Mouse (Mus musculus) kidney, embryonic 15.5 days (tissue): Measurements from ENCODE around the gene Timp3. TPM values are rescaled to one million over a fixed set of nuclear protein-coding genes. Genes with fewer than 3 reads are reported as not detected.
"Not testable (repeated sequence)": the region's sequence is repeated elsewhere in the genome, so short reads cannot be mapped to it uniquely, and the experiment has no call there.

Source experiments
- ATAC-seq: fragments of 200-750 bp; cut with Nextera tagmentation; replicated peaks from 2 replicates; pipeline ENCODE4 v1.8.0; 2017; ENCODE audit warnings: moderate TSS enrichment; ENCODE audit not compliant: low FRiP score
- H3K27ac ChIP-seq: fragments of 300-500 bp; sonication (generic); 2 replicates; pipeline ENCODE4 v1.5.1; 2015; ENCODE audit warnings: mild to moderate bottlenecking, inconsistent platforms
- H3K27me3 ChIP-seq: fragments of 300-500 bp; sonication (generic); 2 replicates; pipeline ENCODE4 v1.6.1; 2015; ENCODE audit warnings: inconsistent platforms
- H3K36me3 ChIP-seq: fragments of 300-500 bp; sonication (generic); 2 replicates; pipeline ENCODE4 v1.6.1; 2015; ENCODE audit warnings: inconsistent platforms
- H3K4me1 ChIP-seq: fragments of 300-500 bp; sonication (generic); 2 replicates; pipeline ENCODE4 v1.6.1; 2015; ENCODE audit warnings: inconsistent platforms
- H3K4me2 ChIP-seq: fragments of 300-500 bp; sonication (generic); 2 replicates; pipeline ENCODE4 v1.6.1; 2015; ENCODE audit warnings: moderate library complexity, mild to moderate bottlenecking, inconsistent platforms
- H3K4me3 ChIP-seq: fragments of 300-500 bp; sonication (generic); replicated peaks from 2 replicates; pipeline ENCODE4 v1.5.1; 2015; ENCODE audit warnings: mild to moderate bottlenecking, inconsistent platforms
- H3K9ac ChIP-seq: fragments of 300-500 bp; sonication (generic); 2 replicates; pipeline ENCODE4 v1.6.1; 2015; ENCODE audit warnings: mild to moderate bottlenecking, inconsistent platforms
- H3K9me3 ChIP-seq: fragments of 300-500 bp; sonication (generic); replicated peaks from 2 replicates; pipeline ENCODE4 v1.6.1; 2016; ENCODE audit warnings: inconsistent platforms
- whole genome bisulfite sequencing: fragments of 180-500 bp; shearing (Covaris S2); methylation state at CpG from one replicate; pipeline ENCODE4 v1.1.7; 2015; ENCODE audit warnings: mixed read lengths; 5-methylcytosine and 5-hydroxymethylcytosine counted together
- polyA plus RNA-seq: library from polyadenylated mRNA; unstranded; fragments of >200 nt; fragmentation: Nextera tagmentation; extraction: Ambion mirVana; gene quantifications from 2 replicates; pipeline ENCODE4 v1.2.1, GENCODE M21; 2015

Timp3 gene
- polyA plus RNA-seq, 1 experiment from 2014 or later: 85.9 TPM

GRCm38 (mm10) chr10:86363669-86364309, 63.6 kb downstream of the Timp3 start:
- H3K9ac ChIP-seq: no peak overlapping the region
- no peak overlapping the region for H3K4me3 ChIP-seq
- no peak overlapping the region for H3K27ac ChIP-seq
- 77% methylated on average over 8 of the region's 8 CpGs for WGBS
- no peak for ATAC-seq
- no peaks in the 10 kb centered on the region for H3K27me3 ChIP-seq
- no peak overlapping the region for H3K4me2 ChIP-seq
- H3K36me3 ChIP-seq: no peaks in the 10 kb centered on the region
- H3K9me3 ChIP-seq: no peaks in the 10 kb centered on the region
- peaks cover 49% of the 10 kb centered on the region for H3K4me1 ChIP-seq

- 16% methylated on average over 5 of the region's 5 CpGs for WGBS
- Histone ChIP-seq H3K27ac (0 out of 2 replicates have a peak overlapping the region, but pooled peaks have one; percentile 18), H3K27me3 (no peaks in the 10 kb centered on the region), H3K4me2 (no peak overlapping the region), H3K9ac (no peak overlapping the region), H3K4me1 (peaks cover 49% of the 10 kb centered on the region), H3K9me3 (no peaks in the 10 kb centered on the region), H3K4me3 (no peak overlapping the region), H3K36me3 (no peaks in the 10 kb centered on the region)
- peak; percentile 90 for ATAC-seq
These were observed 65.5 kb downstream of the Timp3 start for GRCm38 (mm10) chr10:86365632-86366092.

DNA sequence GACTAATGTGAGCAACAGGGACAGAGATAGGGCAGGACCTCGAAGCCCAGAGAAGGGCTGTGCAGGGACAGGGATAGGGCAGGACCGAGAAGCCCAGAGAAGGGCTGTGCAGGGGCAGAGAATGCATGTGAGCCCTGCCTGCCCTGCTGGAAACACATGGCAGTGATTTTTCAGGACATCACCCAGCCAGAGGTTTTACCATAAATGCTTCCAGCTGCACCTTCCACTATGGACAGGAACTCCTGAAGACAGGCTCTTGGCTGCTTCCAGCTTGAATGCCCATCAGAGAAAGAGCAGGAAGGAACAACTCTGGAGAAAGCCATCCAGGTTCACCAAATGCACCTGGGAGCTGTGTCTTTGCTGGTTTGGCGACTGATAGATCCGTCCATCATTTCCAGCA, 67.2 kb downstream of the Timp3 start:
- H3K9me3 ChIP-seq: no peaks in the 10 kb centered on the region
- no peaks in the 10 kb centered on the region for H3K27me3 ChIP-seq
- H3K36me3 ChIP-seq: no peaks in the 10 kb centered on the region
- 83% methylated on average over 4 of the region's 4 CpGs for WGBS
- H3K4me1 ChIP-seq: peaks cover 49% of the 10 kb centered on the region
- H3K9ac ChIP-seq: no peak overlapping the region
- no peak overlapping the region for H3K4me3 ChIP-seq
- H3K4me2 ChIP-seq: no peak overlapping the region
- H3K27ac ChIP-seq: no peak overlapping the region
- no peak for ATAC-seq

DNA sequence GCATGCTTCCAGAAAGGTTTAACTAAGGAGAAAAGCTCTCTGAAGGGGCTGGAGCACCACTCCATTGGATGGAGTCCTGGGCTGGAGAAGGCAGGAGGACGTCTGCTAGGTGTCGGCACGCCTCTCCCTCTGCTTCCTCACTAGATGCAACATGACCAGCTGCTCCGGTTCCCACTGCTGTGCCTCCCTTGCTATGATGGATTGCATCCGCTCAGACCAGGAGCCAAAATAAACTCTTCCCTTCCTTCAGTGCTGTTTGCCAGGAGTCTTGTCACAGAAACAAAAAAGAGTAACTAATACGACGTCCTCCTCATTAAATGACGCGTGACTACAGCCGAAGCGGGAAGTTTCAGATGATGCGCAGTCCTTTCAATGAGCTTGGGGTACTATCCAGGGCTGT, 68.6 kb downstream of the Timp3 start:
- ATAC-seq: peak; percentile 68; the same call in 1 of the 2 replicates
- Histone ChIP-seq H3K4me3 (no peak overlapping the region), H3K9me3 (no peaks in the 10 kb centered on the region), H3K36me3 (no peaks in the 10 kb centered on the region), H3K27ac (peak overlapping the region; percentile 19; the same call in 1 of the 2 replicates), H3K4me2 (no peak overlapping the region), H3K4me1 (peaks cover 45% of the 10 kb centered on the region), H3K9ac (no peak overlapping the region), H3K27me3 (no peaks in the 10 kb centered on the region)
- WGBS: 24% methylated on average over 12 of the region's 12 CpGs

DNA sequence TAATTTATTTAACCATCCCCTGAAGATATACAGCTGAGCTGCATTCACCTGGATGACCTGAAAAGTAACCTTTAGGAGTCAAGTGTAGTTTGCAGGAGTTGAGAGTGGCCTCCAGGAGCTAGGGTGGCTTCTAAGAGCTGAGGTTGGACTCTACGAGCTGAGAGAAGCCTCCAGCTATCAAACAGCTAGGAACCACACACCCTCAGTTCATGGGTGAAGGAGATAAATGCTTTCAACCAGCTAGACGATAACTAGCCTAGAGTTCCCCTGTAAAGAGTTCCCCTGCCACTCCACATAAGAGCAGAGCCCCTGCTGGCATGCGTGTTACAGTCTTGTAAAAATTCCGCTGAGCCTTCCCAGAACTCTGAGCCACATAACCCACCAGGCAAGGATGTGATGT, 69.2 kb downstream of the Timp3 start:
- H3K36me3 ChIP-seq: no peaks in the 10 kb centered on the region
- H3K4me2 ChIP-seq: no peak overlapping the region
- H3K4me1 ChIP-seq: peaks cover 41% of the 10 kb centered on the region
- 67% methylated on average over 4 of the region's 4 CpGs for WGBS
- H3K27me3 ChIP-seq: no peaks in the 10 kb centered on the region
- no peak for ATAC-seq
- H3K9ac ChIP-seq: no peak overlapping the region
- H3K4me3 ChIP-seq: no peak overlapping the region
- H3K27ac ChIP-seq: 0 out of 2 replicates have a peak overlapping the region, but pooled peaks have one; percentile 19
- H3K9me3 ChIP-seq: no peaks in the 10 kb centered on the region

- H3K36me3 ChIP-seq: no peaks in the 10 kb centered on the region
- no peak overlapping the region for H3K4me2 ChIP-seq
- no peaks in the 10 kb centered on the region for H3K9me3 ChIP-seq
- H3K4me3 ChIP-seq: no peak overlapping the region
- H3K27me3 ChIP-seq: no peaks in the 10 kb centered on the region
- no peak for ATAC-seq
- no peak overlapping the region for H3K9ac ChIP-seq
- peaks cover 24% of the 10 kb centered on the region for H3K4me1 ChIP-seq
- H3K27ac ChIP-seq: no peak overlapping the region
These were observed 71.4 kb downstream of the Timp3 start for GRCm38 (mm10) chr10:86371561-86371960.

DNA sequence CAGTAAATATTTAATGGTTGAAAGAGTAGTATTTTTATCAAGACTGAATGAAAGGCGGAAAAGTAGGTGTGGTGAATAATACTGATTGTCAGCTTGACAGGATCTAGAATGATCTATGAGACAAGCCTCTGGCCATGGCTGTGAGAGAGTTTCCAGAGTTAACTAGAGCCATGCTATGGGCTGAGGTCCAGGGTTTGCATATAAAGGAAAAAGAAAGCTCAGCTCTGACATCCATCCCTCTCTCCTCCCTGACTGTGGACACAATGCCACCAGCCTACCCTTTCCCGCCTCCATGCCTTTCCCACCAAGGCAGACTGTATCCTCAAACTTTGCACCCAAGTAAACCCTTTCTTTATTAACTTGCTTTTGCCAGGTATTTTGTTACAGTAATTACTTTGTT, 73.9 kb downstream of the Timp3 start:
- 91% methylated on average over 2 of the region's 2 CpGs for WGBS
- no peaks in the 10 kb centered on the region for H3K27me3 ChIP-seq
- no peaks in the 10 kb centered on the region for H3K36me3 ChIP-seq
- no peak overlapping the region for H3K9ac ChIP-seq
- no peak overlapping the region for H3K27ac ChIP-seq
- no peak for ATAC-seq
- H3K4me2 ChIP-seq: no peak overlapping the region
- no peak overlapping the region for H3K4me3 ChIP-seq
- no peaks in the 10 kb centered on the region for H3K9me3 ChIP-seq
- peaks cover 12% of the 10 kb centered on the region for H3K4me1 ChIP-seq

DNA sequence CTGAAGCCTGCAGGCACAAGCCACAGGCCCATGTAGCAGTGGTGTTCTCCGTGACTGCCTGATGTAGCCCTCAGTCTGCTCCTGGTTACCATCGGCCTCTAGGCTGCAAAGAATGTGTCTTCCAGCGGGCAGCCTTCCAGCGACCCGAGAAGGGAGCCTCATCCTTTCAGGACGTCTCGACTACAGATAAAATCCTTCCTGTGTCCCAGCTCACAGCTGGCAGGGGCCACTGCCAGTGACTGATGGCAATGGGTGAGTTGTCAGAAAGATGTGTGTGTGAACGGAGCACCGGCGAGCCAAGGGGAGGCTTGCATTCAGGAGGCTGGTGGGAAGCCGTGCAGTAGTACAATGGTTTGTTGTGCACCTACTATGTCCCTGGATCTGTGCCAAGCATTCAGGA, 75.7 kb downstream of the Timp3 start:
- Histone ChIP-seq H3K27ac (no peak overlapping the region), H3K36me3 (no peaks in the 10 kb centered on the region), H3K4me1 (0 out of 2 replicates have a peak, but pooled peaks cover 5% of the 10 kb centered on the region), H3K9me3 (no peaks in the 10 kb centered on the region), H3K27me3 (no peaks in the 10 kb centered on the region), H3K4me2 (no peak overlapping the region), H3K4me3 (no peak overlapping the region), H3K9ac (no peak overlapping the region)
- ATAC-seq: no peak
- 64% methylated on average over 11 of the region's 11 CpGs for WGBS

DNA sequence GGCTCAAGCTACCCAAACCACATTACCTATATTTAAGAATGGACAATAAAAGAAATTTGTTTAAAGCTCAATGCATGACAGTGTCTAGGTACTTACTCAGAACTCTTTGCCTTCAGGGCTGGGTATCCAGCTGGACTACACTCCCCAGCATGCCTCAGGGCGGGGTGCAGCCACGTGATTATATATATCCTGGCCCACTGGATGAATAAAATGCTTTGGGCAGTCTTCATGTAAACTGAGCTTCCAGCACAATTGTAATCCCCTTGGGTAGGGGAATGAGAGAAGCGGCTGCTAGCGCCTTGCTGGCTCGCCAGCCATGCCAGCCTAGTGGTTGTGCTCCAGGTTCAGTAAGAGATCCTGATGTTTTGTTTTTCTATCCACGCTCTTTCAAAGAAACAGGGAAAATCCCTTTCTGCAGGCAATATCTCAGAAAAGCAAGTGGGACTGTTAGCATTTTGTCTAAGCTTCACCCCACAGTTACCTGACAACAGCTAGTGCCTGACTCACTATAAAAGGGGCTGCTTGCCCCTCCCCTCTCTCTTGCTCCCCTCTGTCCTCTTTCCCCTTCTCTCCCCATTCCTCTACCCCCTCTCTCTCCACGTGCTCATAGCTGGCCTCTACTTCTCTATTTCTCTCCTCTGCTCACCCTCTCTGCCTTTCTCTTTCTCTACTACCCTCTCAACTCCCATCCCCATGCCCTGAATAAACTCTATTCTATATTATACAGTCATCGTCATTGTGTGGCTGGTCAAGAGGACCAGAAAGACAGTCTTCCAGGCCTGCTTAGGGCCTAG, 76.4 kb downstream of the Timp3 start:
- ATAC-seq: peak; percentile 46; the same call in 1 of the 2 replicates
- 69% methylated on average over 8 of the region's 8 CpGs for WGBS
- no peaks in the 10 kb centered on the region for H3K27me3 ChIP-seq
- no peak overlapping the region for H3K9ac ChIP-seq
- H3K4me1 ChIP-seq: peaks cover 8% of the 10 kb centered on the region; the same call in 1 of the 2 replicates
- no peaks in the 10 kb centered on the region for H3K36me3 ChIP-seq
- no peak overlapping the region for H3K4me2 ChIP-seq
- no peak overlapping the region for H3K27ac ChIP-seq
- no peak overlapping the region for H3K4me3 ChIP-seq
- H3K9me3 ChIP-seq: no peaks in the 10 kb centered on the region

DNA sequence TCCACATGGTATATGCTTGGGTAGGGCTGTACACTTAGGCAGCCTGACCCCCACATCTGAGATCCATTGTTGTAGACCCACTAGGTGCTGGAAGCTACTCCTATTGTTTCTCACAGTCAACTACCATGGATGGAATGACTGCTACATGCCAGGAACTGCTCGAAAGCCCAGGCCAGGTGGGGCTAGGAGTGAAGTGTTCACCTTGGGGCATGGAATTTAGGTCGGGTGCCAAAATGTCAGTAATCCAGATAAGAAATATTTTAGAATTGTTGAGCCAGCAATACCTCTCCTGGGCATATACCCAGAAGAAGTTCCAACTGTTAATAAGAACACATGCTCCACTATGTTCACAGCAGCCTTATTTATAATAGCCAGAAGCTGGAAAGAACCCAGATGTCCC, 78.6 kb downstream of the Timp3 start:
- ATAC-seq, H3K27ac ChIP-seq, H3K4me1 ChIP-seq, H3K36me3 ChIP-seq, H3K27me3 ChIP-seq, H3K9me3 ChIP-seq, H3K4me3 ChIP-seq, H3K4me2 ChIP-seq, H3K9ac ChIP-seq: not testable (repeated sequence)
- WGBS: 75% methylated on average over 2 of the region's 2 CpGs

- peaks cover 12% of the 10 kb centered on the region; the same call in 1 of the 2 replicates for H3K4me1 ChIP-seq
- no peak overlapping the region for H3K27ac ChIP-seq
- H3K9me3 ChIP-seq: no peaks in the 10 kb centered on the region
- H3K4me3 ChIP-seq: no peak overlapping the region
- ATAC-seq: no peak
- H3K4me2 ChIP-seq: no peak overlapping the region
- H3K27me3 ChIP-seq: no peaks in the 10 kb centered on the region
- WGBS: 48% methylated on average over 2 of the region's 2 CpGs
- H3K9ac ChIP-seq: no peak overlapping the region
- no peaks in the 10 kb centered on the region for H3K36me3 ChIP-seq
These were observed 80.5 kb downstream of the Timp3 start for GRCm38 (mm10) chr10:86380626-86381025.

DNA sequence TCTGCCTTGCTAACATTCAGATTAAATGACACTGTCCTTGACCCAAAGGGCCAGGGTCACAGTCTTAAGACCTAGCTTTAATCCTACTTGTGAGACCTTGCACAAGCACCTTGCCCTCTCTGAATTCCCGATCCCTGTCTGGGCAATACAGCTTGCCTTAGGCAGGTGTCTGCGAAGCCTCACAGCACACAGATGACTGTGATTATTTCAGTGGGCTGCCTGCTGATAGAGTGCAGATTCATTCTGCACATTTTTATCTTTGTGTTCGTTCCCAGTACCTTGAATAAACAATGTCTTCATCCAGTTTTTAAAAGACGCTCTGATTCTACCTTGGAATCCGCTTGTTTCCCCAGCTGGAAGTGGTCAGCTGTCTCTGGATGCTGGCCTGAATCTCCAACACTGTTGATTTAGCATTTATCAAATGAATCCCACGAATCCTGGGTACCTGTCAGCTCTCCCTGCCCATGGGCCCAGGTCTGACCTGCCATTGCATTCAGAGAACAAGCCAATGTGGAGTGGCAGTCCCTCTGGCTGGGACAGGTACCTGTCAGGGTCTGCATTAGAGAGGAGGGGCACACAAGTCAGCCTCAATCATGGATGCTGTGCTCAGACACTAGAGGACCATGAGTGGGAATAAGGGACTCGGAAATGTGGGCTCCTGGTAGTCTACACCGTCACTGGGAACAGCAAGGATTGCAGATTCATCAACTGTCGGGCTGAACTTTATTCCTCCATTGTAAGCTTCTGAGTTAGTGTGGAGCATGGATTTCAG, 81.2 kb downstream of the Timp3 start:
- Histone ChIP-seq H3K4me1 (peaks cover 9% of the 10 kb centered on the region; the same call in 1 of the 2 replicates), H3K9me3 (no peaks in the 10 kb centered on the region), H3K9ac (no peak overlapping the region), H3K27ac (no peak overlapping the region), H3K36me3 (no peaks in the 10 kb centered on the region), H3K4me2 (no peak overlapping the region), H3K27me3 (no peaks in the 10 kb centered on the region), H3K4me3 (no peak overlapping the region)
- no peak for ATAC-seq
- 64% methylated on average over 9 of the region's 9 CpGs for WGBS
